Mouse (Mus musculus) forebrain, embryonic 12.5 days (tissue): ENCODE measurements around the gene Cox19. TPM values are rescaled to one million over a fixed set of nuclear protein-coding genes. Genes with fewer than 3 reads are reported as not detected.
"Not testable (repeated sequence)": the region's sequence is repeated elsewhere in the genome, so short reads cannot be mapped to it uniquely, and the experiment has no call there.

Source experiments
- ATAC-seq: fragments of 200-750 bp; cut with Nextera tagmentation; 2 replicates; pipeline ENCODE4 v1.8.0; 2017; ENCODE audit warnings: moderate TSS enrichment; ENCODE audit not compliant: low FRiP score
- H3K27ac ChIP-seq: fragments of 300-500 bp; sonication (generic); 2 replicates; pipeline ENCODE4 v1.5.1; 2016; ENCODE audit warnings: mild to moderate bottlenecking
- H3K27me3 ChIP-seq: fragments of 300-500 bp; sonication (generic); 2 replicates; pipeline ENCODE4 v1.6.1; 2016; ENCODE audit warnings: mild to moderate bottlenecking
- H3K36me3 ChIP-seq: fragments of 300-500 bp; sonication (generic); replicated peaks from 2 replicates; pipeline ENCODE4 v1.6.1; 2016; ENCODE audit warnings: mild to moderate bottlenecking
- H3K4me1 ChIP-seq: fragments of 300-500 bp; sonication (generic); 2 replicates; pipeline ENCODE4 v1.6.1; 2016
- H3K4me2 ChIP-seq: fragments of 300-500 bp; sonication (generic); 2 replicates; pipeline ENCODE4 v1.6.1; 2016; ENCODE audit warnings: mild to moderate bottlenecking, moderate library complexity
- H3K4me3 ChIP-seq: fragments of 300-500 bp; sonication (generic); replicated peaks from 2 replicates; pipeline ENCODE4 v1.5.1; 2016; ENCODE audit warnings: mild to moderate bottlenecking
- H3K9ac ChIP-seq: fragments of 300-500 bp; sonication (generic); 2 replicates; pipeline ENCODE4 v1.6.1; 2016; ENCODE audit warnings: mild to moderate bottlenecking
- H3K9me3 ChIP-seq: fragments of 300-500 bp; sonication (generic); 2 replicates; pipeline ENCODE4 v1.6.1; 2016
- WGBS: fragments of 180-500 bp; shearing (Covaris S2); methylation state at CpG from one replicate; pipeline ENCODE4 v1.1.7; 2016; 5-methylcytosine and 5-hydroxymethylcytosine counted together
- polyA plus RNA-seq: library from polyadenylated mRNA; unstranded; fragments of >200 nt; fragmentation: Nextera tagmentation; extraction: Ambion mirVana; gene quantifications from 2 replicates; pipeline ENCODE4 v1.2.1, GENCODE M21; 2016

Gene Cox19
- polyA plus RNA-seq, 1 experiment from 2014 or later = 117 TPM

- Histone ChIP-seq H3K4me1 (peaks cover 4% of the 10 kb centered on the region; the same call in 1 of the 2 replicates), H3K4me3 (no peak overlapping the region), H3K36me3 (no peaks in the 10 kb centered on the region), H3K27ac (no peak overlapping the region), H3K4me2 (no peak overlapping the region), H3K27me3 (peaks cover 21% of the 10 kb centered on the region; the same call in 1 of the 2 replicates), H3K9ac (no peak overlapping the region), H3K9me3 (no peaks in the 10 kb centered on the region)
- 33% methylated on average over 8 of the region's 8 CpGs for WGBS
- no peak for ATAC-seq
Measured at GRCm38 (mm10) chr5:139351628-139352027, 410 bp upstream of the Cox19 start.

GRCm38 (mm10) chr5:139349713-139350112 lies 1.5 kb downstream of the Cox19 start:
- Histone ChIP-seq H3K4me3 (no peak overlapping the region), H3K9me3 (no peaks in the 10 kb centered on the region), H3K36me3 (no peaks in the 10 kb centered on the region), H3K27ac (no peak overlapping the region), H3K4me1 (peaks cover 9% of the 10 kb centered on the region), H3K4me2 (no peak overlapping the region), H3K9ac (no peak overlapping the region), H3K27me3 (peaks cover 27% of the 10 kb centered on the region; the same call in 1 of the 2 replicates)
- WGBS = 83% methylated on average over 6 of the region's 6 CpGs
- ATAC-seq = no peak

- no peak for ATAC-seq
- no peak overlapping the region for H3K4me3 ChIP-seq
- WGBS = 65% methylated on average over 1 of the region's 1 CpGs
- peaks cover 6% of the 10 kb centered on the region for H3K36me3 ChIP-seq
- no peak overlapping the region for H3K9ac ChIP-seq
- no peaks in the 10 kb centered on the region for H3K9me3 ChIP-seq
- peaks cover 20% of the 10 kb centered on the region for H3K4me1 ChIP-seq
- no peak overlapping the region for H3K4me2 ChIP-seq
- no peak overlapping the region for H3K27ac ChIP-seq
- H3K27me3 ChIP-seq = peaks cover 27% of the 10 kb centered on the region; the same call in 1 of the 2 replicates
Measured at GRCm38 (mm10) chr5:139347225-139347624, 4.0 kb downstream of the Cox19 start.

- peak; percentile 35 for ATAC-seq
- peak overlapping the region; percentile 63; the same call in 1 of the 2 replicates for H3K27ac ChIP-seq
- no peaks in the 10 kb centered on the region for H3K9me3 ChIP-seq
Measured at GRCm38 (mm10) chr5:139345364-139345714, 5.9 kb downstream of the Cox19 start.

GRCm38 (mm10) chr5:139344687-139345363 lies 6.4 kb downstream of the Cox19 start:
- 0% methylated on average over 33 of the region's 33 CpGs for WGBS
- peaks cover 26% of the 10 kb centered on the region for H3K36me3 ChIP-seq
- ATAC-seq = peak; percentile 93
- peaks cover 15% of the 10 kb centered on the region for H3K4me1 ChIP-seq
- peaks cover 15% of the 10 kb centered on the region; the same call in 1 of the 2 replicates for H3K27me3 ChIP-seq
- H3K9me3 ChIP-seq = no peaks in the 10 kb centered on the region
- H3K9ac ChIP-seq = peak overlapping the region; percentile 85
- H3K4me2 ChIP-seq = peak overlapping the region; percentile 96
- H3K4me3 ChIP-seq = peak overlapping the region; percentile 82
- H3K27ac ChIP-seq = peak overlapping the region; percentile 78

More at GRCm38 (mm10) chr5:139345364-139345714, 5.9 kb downstream of the Cox19 start:
- H3K36me3 ChIP-seq = peaks cover 21% of the 10 kb centered on the region
- H3K27me3 ChIP-seq = peaks cover 15% of the 10 kb centered on the region; the same call in 1 of the 2 replicates
- peak overlapping the region; percentile 82 for H3K4me3 ChIP-seq
- WGBS = 14% methylated on average over 5 of the region's 5 CpGs
- H3K4me2 ChIP-seq = peak overlapping the region; percentile 96
- peaks cover 15% of the 10 kb centered on the region for H3K4me1 ChIP-seq
- H3K9ac ChIP-seq = peak overlapping the region; percentile 85; the same call in 1 of the 2 replicates

- Histone ChIP-seq H3K4me1 (peaks cover 15% of the 10 kb centered on the region), H3K36me3 (peaks cover 32% of the 10 kb centered on the region), H3K9ac (peak overlapping the region; percentile 85), H3K27me3 (peaks cover 15% of the 10 kb centered on the region; the same call in 1 of the 2 replicates), H3K4me2 (peak overlapping the region; percentile 96), H3K27ac (peak overlapping the region; percentile 78; the same call in 1 of the 2 replicates), H3K4me3 (peak overlapping the region; percentile 82), H3K9me3 (no peaks in the 10 kb centered on the region)
- 7% methylated on average over 12 of the region's 12 CpGs for WGBS
- ATAC-seq = peak; percentile 79
Measured at GRCm38 (mm10) chr5:139344021-139344686, 7.1 kb downstream of the Cox19 start.

GRCm38 (mm10) chr5:139338891-139339290 lies 12.3 kb downstream of the Cox19 start:
- no peak for ATAC-seq
- Histone ChIP-seq H3K9me3 (no peaks in the 10 kb centered on the region), H3K27me3 (no peaks in the 10 kb centered on the region), H3K4me3 (no peak overlapping the region), H3K27ac (no peak overlapping the region), H3K9ac (no peak overlapping the region), H3K4me1 (peaks cover 5% of the 10 kb centered on the region), H3K36me3 (peaks cover 79% of the 10 kb centered on the region), H3K4me2 (no peak overlapping the region)
- WGBS = 87% methylated on average over 11 of the region's 11 CpGs

GRCm38 (mm10) chr5:139338403-139338802 lies 12.8 kb downstream of the Cox19 start:
- no peaks in the 10 kb centered on the region for H3K27me3 ChIP-seq
- WGBS = 91% methylated on average over 3 of the region's 3 CpGs
- peaks cover 79% of the 10 kb centered on the region for H3K36me3 ChIP-seq
- ATAC-seq = no peak
- peaks cover under 1% of the 10 kb centered on the region; the same call in 1 of the 2 replicates for H3K4me1 ChIP-seq
- H3K4me3 ChIP-seq = no peak overlapping the region
- no peak overlapping the region for H3K4me2 ChIP-seq
- H3K27ac ChIP-seq = no peak overlapping the region
- no peak overlapping the region for H3K9ac ChIP-seq
- H3K9me3 ChIP-seq = no peaks in the 10 kb centered on the region

GRCm38 (mm10) chr5:139337826-139338370 lies 13.3 kb downstream of the Cox19 start:
- Histone ChIP-seq H3K9ac (no peak overlapping the region), H3K27ac (no peak overlapping the region), H3K4me3 (no peak overlapping the region), H3K36me3 (peaks cover 79% of the 10 kb centered on the region), H3K9me3 (no peaks in the 10 kb centered on the region), H3K4me1 (no peaks in the 10 kb centered on the region; the same call in 1 of the 2 replicates), H3K4me2 (no peak overlapping the region), H3K27me3 (no peaks in the 10 kb centered on the region)
- 82% methylated on average over 13 of the region's 13 CpGs for WGBS
- no peak for ATAC-seq

GRCm38 (mm10) chr5:139335634-139336033 lies 15.6 kb downstream of the Cox19 start:
- Histone ChIP-seq H3K4me3 (no peak overlapping the region), H3K9ac (no peak overlapping the region), H3K4me1 (no peaks in the 10 kb centered on the region), H3K9me3 (no peaks in the 10 kb centered on the region), H3K4me2 (no peak overlapping the region), H3K27ac (no peak overlapping the region), H3K27me3 (peaks cover 4% of the 10 kb centered on the region; the same call in 1 of the 2 replicates), H3K36me3 (peaks cover 61% of the 10 kb centered on the region)
- 0 out of 2 replicates have a peak, but pooled peaks have one; percentile 42 for ATAC-seq
- 88% methylated on average over 4 of the region's 4 CpGs for WGBS

- H3K4me1 ChIP-seq, H3K9ac ChIP-seq, ATAC-seq, H3K27ac ChIP-seq, H3K4me2 ChIP-seq, H3K9me3 ChIP-seq, H3K27me3 ChIP-seq, H3K4me3 ChIP-seq: not testable (repeated sequence)
- H3K36me3 ChIP-seq = peaks cover 49% of the 10 kb centered on the region
- WGBS = 89% methylated on average over 10 of the region's 10 CpGs
Measured at GRCm38 (mm10) chr5:139334394-139334793, 16.8 kb downstream of the Cox19 start.

GRCm38 (mm10) chr5:139333301-139334013 lies 17.8 kb downstream of the Cox19 start:
- Histone ChIP-seq H3K4me1 (no peaks in the 10 kb centered on the region), H3K4me2 (no peak overlapping the region), H3K4me3 (no peak overlapping the region), H3K27me3 (peaks cover 12% of the 10 kb centered on the region; the same call in 1 of the 2 replicates), H3K9me3 (no peaks in the 10 kb centered on the region), H3K36me3 (peaks cover 39% of the 10 kb centered on the region), H3K9ac (no peak overlapping the region), H3K27ac (no peak overlapping the region)
- ATAC-seq = no peak
- WGBS = 86% methylated on average over 16 of the region's 16 CpGs
